Mouse (Mus musculus): Measurements from ENCODE around the gene Smim7.

Smim7 gene

DNA sequence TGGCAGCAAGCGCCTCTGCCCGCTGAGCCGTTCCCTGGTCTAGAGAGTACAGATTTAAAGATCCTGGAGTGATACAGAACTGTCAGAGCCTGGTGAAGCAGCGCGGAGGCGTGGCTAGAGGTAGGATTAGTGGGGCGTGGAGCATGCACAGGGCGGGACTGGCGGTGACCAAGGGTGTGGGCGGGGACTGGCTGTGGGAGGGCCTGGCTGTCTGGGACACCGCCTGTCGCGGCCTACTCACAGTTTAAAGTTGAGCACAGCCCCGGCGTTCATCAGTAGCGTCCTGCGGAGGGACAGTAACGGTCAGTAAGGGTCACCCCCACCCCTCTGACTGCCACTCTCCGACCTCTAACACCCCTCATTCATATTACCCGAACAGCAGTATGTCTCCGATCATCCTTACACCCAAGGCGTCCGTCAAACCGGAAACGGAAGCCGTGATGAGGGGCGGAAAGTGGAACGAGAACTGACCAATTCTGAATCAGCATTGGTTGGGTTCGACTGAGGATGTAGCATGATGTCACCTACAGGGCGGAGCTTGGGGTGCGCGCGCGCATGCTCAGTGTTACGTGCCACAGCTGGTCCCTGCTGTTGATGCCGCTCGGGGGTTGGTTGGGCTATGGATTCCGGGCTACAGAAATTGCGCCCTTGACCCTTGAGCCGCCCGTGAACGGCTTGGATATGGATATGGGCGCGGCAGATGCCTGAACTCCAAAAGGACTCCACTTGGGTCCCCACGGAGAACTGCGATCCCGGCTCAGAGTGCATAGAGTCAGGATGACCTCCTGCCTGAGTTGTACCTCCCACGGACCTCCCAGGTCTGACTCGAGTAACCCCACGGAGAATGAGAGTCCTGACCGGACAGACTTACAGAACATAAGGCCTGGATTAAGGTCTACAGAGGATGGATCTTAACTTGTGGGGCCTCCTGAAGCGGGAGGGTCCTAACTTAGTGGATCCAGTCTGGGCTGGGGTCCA, at the start of gene Smim7:
Gene Smim7 (minus strand): TSS at position 456 of the 978 bp plus-strand sequence.
- DNase-seq (ENCODE audit: extremely low spot score, low spot score): peak; percentile 99

DNA sequence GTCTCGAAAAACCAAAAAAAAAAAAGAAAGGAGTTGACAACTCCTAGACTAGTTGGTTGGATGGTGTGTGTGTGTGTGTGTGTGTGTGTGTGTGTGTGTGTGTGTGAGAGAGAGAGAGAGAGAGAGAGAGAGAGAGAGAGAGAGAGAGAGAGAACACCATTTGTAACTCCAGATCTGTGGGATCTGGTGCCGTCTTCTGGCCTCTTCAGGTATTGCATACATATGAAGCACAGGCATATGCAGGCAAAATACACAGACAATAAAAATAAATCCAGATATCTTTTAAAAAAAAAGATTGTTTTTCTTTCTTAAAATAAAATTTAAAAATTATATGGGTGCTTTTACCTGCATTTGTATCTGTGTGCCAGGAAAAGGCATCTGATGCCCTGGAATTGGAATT, 19.3 kb upstream of the Smim7 start:
- DNase-seq (ENCODE audit: extremely low spot score, low spot score): no peak

- DNase-seq (ENCODE audit: extremely low spot score, low spot score): no peak
These were observed 18.4 kb upstream of the Smim7 start for GRCm38 (mm10) chr8:72589286-72589685.

GRCm38 (mm10) chr8:72588865-72589264, 18.0 kb upstream of the Smim7 start:
- no peak for DNase-seq (ENCODE audit: extremely low spot score, low spot score)

GRCm38 (mm10) chr8:72587806-72588205, 16.9 kb upstream of the Smim7 start:
- DNase-seq (ENCODE audit: extremely low spot score, low spot score): no peak

DNA sequence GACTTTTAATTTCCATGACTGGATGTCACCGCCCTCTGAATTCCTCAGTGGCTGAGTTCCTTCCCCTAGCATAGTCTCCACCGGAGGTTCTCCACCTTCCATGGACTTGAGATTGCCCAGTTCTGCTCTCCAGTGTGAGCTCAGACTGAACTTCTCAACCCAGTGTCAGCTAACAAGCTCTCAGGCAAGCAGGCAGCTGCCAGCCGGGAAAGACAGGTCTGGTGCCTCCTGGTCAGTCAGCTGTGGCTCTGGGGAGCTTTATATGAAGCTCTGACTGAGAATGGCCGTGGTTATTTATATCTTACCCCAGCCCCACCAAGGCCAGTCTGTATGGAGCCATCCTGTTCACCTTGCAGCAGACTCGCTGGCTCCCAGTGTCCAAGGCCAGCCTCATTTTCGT, 13.5 kb upstream of the Smim7 start:
- no peak for DNase-seq (ENCODE audit: extremely low spot score, low spot score)

GRCm38 (mm10) chr8:72583056-72583771, 12.3 kb upstream of the Smim7 start:
- no peak for DNase-seq (ENCODE audit: extremely low spot score, low spot score)

DNA sequence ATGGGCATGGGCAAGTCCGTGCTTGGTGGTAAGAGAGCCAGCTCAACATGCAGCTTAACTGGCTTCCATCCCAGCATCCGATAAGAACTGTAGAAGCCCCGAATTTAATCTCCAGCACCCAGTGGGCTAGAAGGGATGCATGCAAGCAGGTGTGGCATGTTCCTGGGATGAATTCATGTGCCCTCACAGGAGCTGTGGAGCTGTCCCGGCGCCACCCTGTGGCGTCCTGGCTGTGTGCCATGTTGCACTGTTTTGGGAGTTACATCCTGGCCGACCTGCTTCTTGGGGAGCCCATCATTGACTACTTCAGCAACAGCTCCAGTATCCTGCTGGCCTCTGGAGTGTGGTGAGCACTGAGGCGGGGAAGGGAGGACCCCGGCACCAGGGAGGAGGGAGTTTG, 8.5 kb upstream of the Smim7 start:
- no peak for DNase-seq (ENCODE audit: extremely low spot score, low spot score)

DNA sequence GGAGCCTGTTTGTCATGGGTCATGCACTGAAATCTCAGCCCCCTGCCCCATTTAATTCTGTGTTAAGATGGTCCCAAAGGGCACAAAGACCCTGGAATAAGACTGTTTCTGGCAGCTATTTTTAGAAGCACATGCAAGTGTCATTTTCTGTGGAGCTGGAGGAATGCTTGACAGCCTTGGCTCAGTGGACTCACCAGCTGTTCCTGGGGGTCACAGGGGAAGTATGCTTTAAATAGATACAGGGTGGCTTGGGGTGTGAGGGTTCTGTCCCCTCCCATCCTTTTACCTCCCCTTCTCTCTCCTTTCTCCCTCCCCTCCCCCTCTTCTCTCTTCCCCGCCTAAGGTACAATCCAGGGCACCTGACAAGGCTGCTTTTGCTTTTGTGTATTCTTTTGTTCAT, 7.1 kb upstream of the Smim7 start:
- DNase-seq (ENCODE audit: extremely low spot score, low spot score): no peak

DNA sequence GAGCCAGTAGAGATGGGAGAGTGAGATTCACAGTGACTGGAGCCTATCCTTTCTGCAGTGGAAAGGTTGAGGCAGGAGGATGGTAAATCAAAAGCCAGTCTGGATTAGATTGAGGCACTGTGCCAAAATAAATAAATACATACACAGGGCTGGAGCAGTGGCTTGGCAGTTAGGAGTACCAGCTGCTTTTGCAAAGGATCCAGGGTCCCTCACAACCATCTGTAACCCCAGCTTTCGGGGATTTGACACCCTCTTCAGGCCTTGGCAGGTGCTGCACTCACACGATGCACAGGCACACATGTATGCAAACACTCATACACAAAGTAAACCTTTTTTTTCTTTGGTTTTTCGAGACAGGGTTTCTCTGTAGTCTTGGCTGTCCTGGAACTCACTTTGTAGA, 6.4 kb upstream of the Smim7 start:
- no peak for DNase-seq (ENCODE audit: extremely low spot score, low spot score)

DNA sequence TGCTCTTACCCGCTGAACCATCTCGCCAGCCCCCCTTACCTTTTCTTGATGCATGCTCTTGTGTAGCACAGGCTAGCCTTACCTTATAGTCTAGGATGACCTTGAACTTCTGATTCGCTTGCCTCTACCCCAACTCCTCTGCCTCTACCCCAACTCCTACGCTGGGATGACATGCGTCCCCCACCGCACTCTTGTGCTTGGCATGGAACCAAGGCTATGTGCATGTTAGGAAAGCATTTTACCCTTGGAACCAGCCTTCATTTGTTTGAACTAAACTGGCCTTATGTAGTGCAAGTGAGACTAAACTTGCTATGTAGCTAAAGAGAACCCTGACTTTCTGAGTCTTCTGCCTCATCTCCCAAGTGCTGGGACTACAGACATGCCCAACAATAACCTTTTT, 5.0 kb upstream of the Smim7 start:
- no peak for DNase-seq (ENCODE audit: extremely low spot score, low spot score)

- no peak for DNase-seq (ENCODE audit: extremely low spot score, low spot score)
These were observed 2.6 kb upstream of the Smim7 start for GRCm38 (mm10) chr8:72573450-72573849.

DNA sequence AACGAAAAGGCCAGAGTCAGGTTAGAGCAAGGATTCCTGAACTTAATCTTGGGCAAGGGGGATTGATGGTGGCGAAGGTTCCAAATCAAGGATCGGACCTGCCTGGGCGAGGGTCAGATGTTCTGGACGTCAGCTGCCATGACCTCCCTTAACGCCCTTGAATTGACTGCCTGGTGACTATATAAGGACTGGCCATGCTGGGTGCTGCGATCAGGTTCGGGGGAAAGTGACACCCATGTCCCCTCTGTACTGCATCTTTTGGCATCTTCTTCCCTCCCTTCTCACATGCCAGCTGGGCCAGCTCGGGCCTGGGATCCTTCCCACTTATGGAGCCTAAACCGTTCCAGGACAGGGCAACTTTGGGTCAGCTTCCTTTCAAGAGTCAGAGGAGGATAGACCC, 1.6 kb upstream of the Smim7 start:
- no peak for DNase-seq (ENCODE audit: extremely low spot score, low spot score)

GRCm38 (mm10) chr8:72571611-72572473, 954 bp upstream of the Smim7 start, which contains the start of gene Tmem38a:
TSS of gene Tmem38a (plus strand) at chr8:72572055.
- DNase-seq (ENCODE audit: extremely low spot score, low spot score): peak; percentile 70

DNA sequence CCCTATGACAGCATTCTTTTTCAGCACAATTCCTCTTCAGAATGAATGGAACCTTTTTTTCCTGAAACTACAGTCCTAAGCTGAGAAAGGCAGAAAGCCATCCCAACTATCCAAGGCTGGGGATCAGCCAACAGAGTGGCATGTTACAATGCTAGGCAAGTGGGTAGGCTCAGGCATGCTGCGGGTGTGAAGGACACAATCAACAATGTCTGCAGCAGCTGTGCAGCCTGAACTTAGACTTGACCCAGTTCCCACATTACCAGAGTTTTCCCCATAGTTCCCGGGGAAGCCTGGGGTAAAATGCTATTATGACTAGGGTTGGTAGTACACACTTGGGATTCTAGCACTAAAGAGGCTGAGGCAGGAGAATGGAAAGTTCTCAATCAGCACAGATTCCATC, 4.9 kb downstream of the Smim7 start:
- DNase-seq (ENCODE audit: extremely low spot score, low spot score): no peak

DNA sequence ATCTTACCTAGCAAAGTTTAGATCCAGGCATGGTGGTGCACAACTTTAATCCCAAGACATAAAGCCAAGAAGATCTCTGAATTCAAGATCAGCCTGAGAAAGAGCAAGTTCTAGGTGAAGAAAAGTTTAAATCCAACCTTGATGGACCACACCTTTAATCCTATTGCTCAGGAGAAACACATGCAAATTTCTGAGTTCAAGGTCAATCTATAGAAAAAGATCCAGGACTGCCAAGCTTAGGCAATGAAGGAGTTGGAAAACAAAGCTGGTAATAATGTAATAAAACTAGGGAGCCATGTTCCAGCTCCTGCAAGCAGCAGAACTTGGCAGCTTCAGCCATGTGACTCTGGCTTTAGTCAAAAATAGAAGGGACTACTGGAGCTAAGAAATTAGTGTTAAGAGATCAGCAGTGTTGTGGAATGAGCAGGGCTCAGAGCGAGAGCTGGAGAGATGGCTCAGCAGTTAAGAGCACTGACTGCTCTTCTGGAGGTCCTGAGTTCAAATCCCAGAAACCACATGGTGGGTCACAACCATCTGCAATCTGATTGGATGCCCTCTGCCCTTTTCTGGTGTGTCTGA, 9.7 kb downstream of the Smim7 start:
- no peak for DNase-seq (ENCODE audit: extremely low spot score, low spot score)

DNA sequence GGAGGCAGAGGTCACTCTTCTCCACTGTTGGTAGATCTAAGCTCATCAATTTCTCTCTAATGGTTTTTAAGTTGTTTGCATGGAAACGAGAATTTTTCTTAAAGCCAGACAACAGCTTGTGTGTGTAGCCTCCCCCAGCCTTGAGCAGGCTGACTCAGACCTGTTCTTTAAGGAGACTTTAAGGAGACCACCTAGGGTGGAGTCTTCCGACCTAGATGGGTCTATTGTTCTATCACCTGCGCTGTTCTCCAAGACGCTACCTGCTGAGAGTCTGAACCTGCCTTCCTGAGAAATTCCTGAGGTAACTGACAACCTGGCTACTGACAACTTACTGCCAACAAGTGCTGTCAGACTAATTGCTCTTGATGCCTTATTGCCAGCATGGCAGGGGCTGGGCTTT, 15.1 kb downstream of the Smim7 start:
- no peak for DNase-seq (ENCODE audit: extremely low spot score, low spot score)

DNA sequence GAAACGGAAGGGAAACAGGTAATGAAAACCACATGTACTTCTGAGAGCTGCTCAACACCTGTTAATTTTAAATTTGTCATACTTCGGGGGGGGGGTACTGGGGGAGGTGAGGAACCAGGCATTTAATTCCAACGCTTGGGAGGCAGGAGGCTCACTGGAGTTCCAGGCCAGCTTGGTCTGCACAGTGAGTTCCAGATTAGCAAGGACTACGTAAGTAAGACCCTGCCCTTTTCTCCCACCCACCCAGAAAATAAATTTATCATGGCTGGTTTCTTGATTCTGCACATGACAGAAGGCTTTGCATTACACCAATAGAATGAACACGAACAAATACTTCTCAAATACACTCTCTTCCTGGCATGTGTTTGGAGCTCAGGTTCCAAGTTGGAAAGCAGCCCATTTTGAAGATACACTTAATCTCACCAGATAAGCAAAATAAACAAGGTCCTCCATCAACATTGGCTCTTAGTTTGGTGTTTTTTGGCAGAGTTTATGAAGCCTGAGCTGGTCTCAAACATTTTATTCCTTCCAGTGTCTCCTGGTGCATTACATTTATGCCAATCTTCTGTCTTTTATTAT, 21.5 kb downstream of the Smim7 start:
- no peak for DNase-seq (ENCODE audit: extremely low spot score, low spot score)

GRCm38 (mm10) chr8:72548644-72549313, 22.1 kb downstream of the Smim7 start:
- DNase-seq (ENCODE audit: extremely low spot score, low spot score): no peak
